32 mouse cellular contexts compared by ENCODE assay signal in genomic region chr13:85439581-85439980, GRCm38 (mm10).
"Had no signal": no experiment of that assay in that cellular context is flagged by ENCODE, and none has a peak within 500 bp of the region (broad histone marks: within the 10 kb centered on the region; RNA-seq: fewer than 3 reads in every experiment).

No protein-coding gene starts in this region.

- H3K9ac ChIP-seq: limb, embryonic 12.5 days; limb, embryonic 13.5 days; limb, embryonic 15.5 days; liver, embryonic 12.5 days; liver, embryonic 13.5 days; liver, embryonic 14.5 days; liver, embryonic 15.5 days; liver, postnatal 0 days; lung, embryonic 14.5 days; lung, embryonic 15.5 days; midbrain, embryonic 12.5 days; midbrain, embryonic 13.5 days; midbrain, embryonic 15.5 days; neural tube, embryonic 12.5 days had no signal

- DNase-seq: left cerebral cortex, postnatal 4 days; liver; liver, embryonic 13.5 days; liver, postnatal 0 days; lung, adult 18-20 months; lung, adult 2 months; lung, embryonic 14.5 days; lung, postnatal 10 days; lung, postnatal 14 days; lung, postnatal 36 days; lung, postnatal 4 days; midbrain, embryonic 14.5 days had no signal

- H3K36me3 ChIP-seq: limb, embryonic 10.5 days; limb, embryonic 12.5 days; limb, embryonic 13.5 days; limb, embryonic 15.5 days; liver, embryonic 12.5 days; liver, embryonic 13.5 days; liver, embryonic 15.5 days; lung, embryonic 15.5 days; midbrain, embryonic 10.5 days; midbrain, embryonic 12.5 days; midbrain, embryonic 13.5 days; midbrain, embryonic 15.5 days; neural tube, embryonic 12.5 days had no signal

- H3K9me3 ChIP-seq: limb, embryonic 10.5 days; limb, embryonic 12.5 days; limb, embryonic 13.5 days; limb, embryonic 15.5 days; liver, embryonic 12.5 days; liver, embryonic 13.5 days; liver, embryonic 15.5 days; lung, embryonic 15.5 days; megakaryocyte, embryonic 14.5 days; midbrain, embryonic 10.5 days; midbrain, embryonic 12.5 days; midbrain, embryonic 13.5 days; midbrain, embryonic 15.5 days; neural tube, embryonic 12.5 days had no signal

- H3K4me1 ChIP-seq: limb, embryonic 10.5 days; limb, embryonic 12.5 days; limb, embryonic 13.5 days; limb, embryonic 15.5 days; liver, embryonic 12.5 days; liver, embryonic 13.5 days; liver, embryonic 15.5 days; lung, embryonic 15.5 days; midbrain, embryonic 10.5 days; midbrain, embryonic 12.5 days; midbrain, embryonic 13.5 days; midbrain, embryonic 15.5 days; neural tube, embryonic 12.5 days had no signal

- ATAC-seq: liver, embryonic 12.5 days; liver, postnatal 0 days; lung, postnatal 0 days; midbrain, embryonic 13.5 days; midbrain, embryonic 15.5 days; midbrain, embryonic 16.5 days had no signal

- H3K27me3 ChIP-seq: limb, embryonic 12.5 days; limb, embryonic 13.5 days; limb, embryonic 15.5 days; liver, embryonic 12.5 days; liver, embryonic 13.5 days; liver, embryonic 15.5 days; lung, embryonic 15.5 days; megakaryocyte, embryonic 14.5 days; midbrain, embryonic 12.5 days; midbrain, embryonic 13.5 days; midbrain, embryonic 15.5 days; neural tube, embryonic 12.5 days had no signal

- H3K27ac ChIP-seq: limb, embryonic 10.5 days; limb, embryonic 12.5 days; limb, embryonic 13.5 days; limb, embryonic 15.5 days; liver, embryonic 12.5 days; liver, embryonic 13.5 days; liver, embryonic 14.5 days; liver, embryonic 15.5 days; lung, embryonic 15.5 days; macrophage; midbrain, embryonic 10.5 days; midbrain, embryonic 12.5 days; midbrain, embryonic 13.5 days; midbrain, embryonic 15.5 days; neural tube, embryonic 12.5 days had no signal

- H3K4me2 ChIP-seq: limb, embryonic 12.5 days; limb, embryonic 13.5 days; limb, embryonic 15.5 days; liver, embryonic 11.5 days; liver, embryonic 12.5 days; liver, embryonic 13.5 days; liver, embryonic 15.5 days; lung, embryonic 14.5 days; lung, embryonic 15.5 days; midbrain, embryonic 11.5 days; midbrain, embryonic 12.5 days; midbrain, embryonic 13.5 days; midbrain, embryonic 15.5 days; neural tube, embryonic 12.5 days had no signal

- H3K4me3 ChIP-seq: limb, embryonic 10.5 days; limb, embryonic 12.5 days; limb, embryonic 13.5 days; limb, embryonic 15.5 days; liver, embryonic 12.5 days; liver, embryonic 13.5 days; liver, embryonic 15.5 days; lung, embryonic 15.5 days; megakaryocyte, embryonic 14.5 days; midbrain, embryonic 10.5 days; midbrain, embryonic 12.5 days; midbrain, embryonic 13.5 days; midbrain, embryonic 15.5 days; myocyte; neural tube, embryonic 12.5 days had no signal
